Mouse (Mus musculus) adrenal gland, postnatal 14 days (tissue): ENCODE results near the gene Zfpl1. TPM values are rescaled to one million over a fixed set of nuclear protein-coding genes. Genes with fewer than 3 reads are reported as not detected.
"Not testable (repeated sequence)": the region's sequence is repeated elsewhere in the genome, so short reads cannot be mapped to it uniquely, and the experiment has no call there.

ENCODE experiments used
- DNase-seq: peaks from one replicate; pipeline ENCODE4 v3.0.0; 2021; ENCODE audit warnings: mixed read lengths
- total RNA-seq: library from RNA; stranded (reverse); gene quantifications from 2 replicates; pipeline ENCODE4 v1.2.3, GENCODE M21; 2021

Zfpl1 gene
- total RNA-seq, 1 experiment from 2014 or later, result 33.5 TPM

DNA sequence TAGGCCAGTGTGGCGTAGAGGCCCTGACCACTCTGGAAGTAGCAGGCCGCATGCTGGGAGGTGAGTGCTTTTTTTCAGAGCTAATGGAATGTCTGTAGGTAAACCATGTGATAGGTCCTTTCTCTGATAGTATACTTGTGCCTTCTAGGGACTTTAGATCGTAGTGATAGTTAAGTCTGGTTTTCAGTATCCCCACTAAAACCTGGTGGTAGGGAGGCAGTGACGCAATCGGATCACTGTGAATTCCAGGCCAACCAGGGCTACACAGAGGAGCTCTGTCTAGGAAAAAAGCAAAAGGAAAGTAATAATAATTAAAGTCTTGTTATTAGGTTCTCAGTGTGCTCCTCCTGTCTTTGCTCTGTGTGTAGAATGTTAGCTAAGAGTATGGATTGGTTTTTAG lies 26.2 kb downstream of the Zfpl1 start:
- DNase-seq, result peak; percentile 18

DNA sequence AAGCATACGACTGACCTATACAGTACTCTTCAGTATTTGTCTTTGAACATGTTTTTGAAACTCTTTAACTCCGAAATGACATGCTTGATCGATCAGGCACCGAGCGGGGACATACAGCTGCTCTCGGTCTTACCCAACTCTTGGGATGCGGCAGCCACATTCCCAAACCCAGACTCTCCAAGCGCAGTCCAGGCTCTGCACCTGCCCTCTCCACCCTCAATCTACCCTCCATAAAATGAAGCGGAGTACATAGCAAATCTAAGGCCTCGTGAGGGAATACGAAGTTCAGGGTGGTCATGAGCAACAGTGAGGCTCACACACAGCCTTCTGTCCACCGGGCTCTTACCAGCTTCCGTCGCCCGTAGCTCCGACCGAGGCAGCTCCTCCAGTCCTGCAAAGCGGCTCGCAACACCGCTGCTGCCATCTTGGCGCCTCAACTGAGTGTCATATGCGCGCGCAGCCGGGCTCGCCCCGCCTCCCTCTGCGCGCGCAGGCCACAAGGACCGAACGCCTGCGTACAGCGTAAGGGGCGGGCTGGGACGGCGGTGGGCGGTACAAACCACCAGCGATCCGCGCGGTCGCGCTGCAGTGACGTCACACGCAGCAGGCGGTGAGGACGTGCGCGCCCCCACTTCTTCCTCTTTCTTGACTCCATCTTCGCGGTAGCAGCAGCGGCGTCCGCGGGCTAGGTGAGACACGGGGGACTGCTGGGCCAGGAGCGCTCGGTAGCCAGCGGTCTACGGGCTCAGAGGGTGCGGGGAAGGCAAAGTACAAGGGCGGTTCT lies 27.3 kb downstream of the Zfpl1 start, which contains the start of the genes Mrpl49 and Fau:
Gene Mrpl49, minus strand, starts transcription at position 473 of the 784 bp plus-strand sequence.
Gene Fau, plus strand, starts transcription at position 532 of the 784 bp plus-strand sequence.
- peak; percentile 99 for DNase-seq

DNA sequence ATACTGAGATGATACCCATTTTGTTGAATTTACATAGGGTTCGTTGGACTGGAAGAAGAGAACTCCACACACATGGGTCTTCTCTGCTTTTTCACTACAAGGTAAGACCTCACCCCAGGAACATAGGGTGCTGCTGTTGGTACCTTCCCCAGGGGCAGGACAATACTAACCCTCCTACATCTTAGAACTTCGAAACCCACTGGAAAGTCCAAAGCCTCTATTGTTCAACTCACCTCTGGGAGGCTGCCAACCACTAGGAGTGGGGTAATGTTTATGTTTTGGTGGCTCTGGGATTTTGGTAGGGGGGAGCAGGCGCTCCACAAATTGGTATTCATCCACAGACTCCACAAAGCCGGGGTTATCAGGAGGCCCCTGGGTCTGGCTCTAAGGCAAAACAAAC lies 28.1 kb downstream of the Zfpl1 start:
- DNase-seq, result peak; percentile 9

- DNase-seq, result no peak
These were observed 30.5 kb downstream of the Zfpl1 start for GRCm38 (mm10) chr19:6054296-6054695.

GRCm38 (mm10) chr19:6052516-6052915 lies 32.2 kb downstream of the Zfpl1 start:
- DNase-seq, result peak; percentile 58

DNA sequence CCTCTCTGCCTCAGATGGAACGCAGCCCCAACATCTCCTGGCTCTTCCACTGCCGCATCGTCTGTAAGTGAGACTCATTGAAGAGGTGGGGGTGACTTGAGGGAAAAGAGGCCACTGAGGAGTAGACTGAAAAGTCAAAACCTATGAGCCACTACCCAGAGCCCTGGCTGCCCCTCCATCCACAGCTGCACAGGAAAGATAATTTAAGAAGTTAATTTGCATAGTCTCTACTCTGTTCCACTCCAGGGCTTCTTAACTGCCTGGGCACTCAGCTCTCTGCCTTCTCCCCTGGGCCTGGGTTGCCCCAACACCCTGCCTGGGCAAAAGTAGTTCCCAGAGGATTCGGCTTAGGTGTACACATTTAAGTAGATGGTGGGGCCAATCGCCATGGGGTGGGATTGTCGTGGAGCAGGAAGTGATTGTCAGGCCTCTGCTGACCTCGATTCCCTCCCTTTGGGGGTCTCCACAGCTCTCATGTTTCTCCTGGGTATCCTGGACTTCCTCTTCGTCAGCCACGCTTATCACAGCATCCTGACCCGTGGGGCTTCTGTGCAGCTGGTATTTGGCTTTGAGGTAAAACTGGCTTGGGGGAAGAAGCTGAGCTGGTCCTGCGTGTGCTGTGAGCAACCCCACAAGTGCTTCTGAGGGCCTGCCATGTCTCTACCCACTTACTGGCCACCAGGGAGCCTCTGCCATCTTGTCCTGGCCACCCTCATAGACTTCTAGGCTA lies 35.9 kb downstream of the Zfpl1 start:
- no peak for DNase-seq

DNA sequence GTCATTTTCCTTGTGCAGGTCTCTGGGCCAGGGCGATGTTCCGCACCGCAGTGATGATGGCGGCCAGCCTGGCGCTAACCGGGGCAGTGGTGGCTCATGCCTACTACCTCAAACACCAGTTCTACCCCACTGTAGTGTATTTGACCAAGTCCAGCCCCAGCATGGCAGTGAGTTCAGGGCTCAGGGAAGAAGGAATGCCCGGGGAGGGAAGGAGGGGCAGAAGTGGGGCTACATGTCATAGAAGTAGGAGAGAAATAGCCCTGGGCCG lies 36.9 kb downstream of the Zfpl1 start:
- DNase-seq, result no peak

- DNase-seq, result peak; percentile 48
These were observed 37.4 kb downstream of the Zfpl1 start for GRCm38 (mm10) chr19:6047154-6047898.

DNA sequence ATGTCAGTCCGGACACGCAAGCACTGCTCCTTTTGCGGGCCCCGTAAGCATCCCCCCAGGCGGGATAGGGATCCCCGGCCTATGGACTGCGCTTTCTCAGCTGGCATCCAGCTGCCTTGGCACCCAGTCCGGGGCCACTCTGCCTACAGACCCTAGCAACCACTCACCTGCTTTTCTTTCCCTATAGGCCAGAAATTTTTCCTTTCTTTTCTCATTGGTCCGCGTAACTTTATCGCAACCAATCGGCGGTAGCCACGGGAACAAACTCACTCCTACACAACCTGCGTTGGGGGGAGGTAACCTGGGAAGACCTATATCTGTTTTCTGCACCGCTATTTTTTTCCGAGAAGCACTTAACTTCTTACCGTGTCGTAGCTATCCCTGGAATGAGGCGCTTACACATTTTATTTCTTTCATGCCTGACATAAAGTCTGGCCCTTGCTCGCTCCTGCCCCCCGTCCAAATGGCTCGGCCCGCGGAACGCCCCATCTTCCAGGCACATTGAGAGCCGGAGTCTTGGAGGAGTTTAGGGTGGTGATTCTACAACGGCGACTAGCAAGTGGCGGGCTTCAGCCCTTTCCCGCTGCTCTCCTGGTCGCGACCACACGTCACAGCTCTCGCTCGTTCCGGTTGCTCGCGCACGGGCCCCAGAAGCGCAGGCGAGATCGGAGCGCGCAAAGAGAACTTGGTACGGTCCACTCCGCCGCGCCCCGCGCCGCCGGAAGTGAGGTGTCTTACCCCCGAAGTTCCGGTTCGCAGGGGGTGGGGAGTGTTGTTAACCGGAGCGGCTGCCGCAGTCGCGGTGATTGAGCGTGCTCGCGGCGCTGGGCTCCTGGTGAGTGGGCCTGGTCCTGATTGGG lies 38.2 kb downstream of the Zfpl1 start, which contains the start of gene Syvn1:
Gene Syvn1, plus strand, starts transcription at position 283 of the 860 bp plus-strand sequence.
- peak; percentile 94 for DNase-seq

GRCm38 (mm10) chr19:6045366-6046293 lies 39.1 kb downstream of the Zfpl1 start:
- no peak for DNase-seq

DNA sequence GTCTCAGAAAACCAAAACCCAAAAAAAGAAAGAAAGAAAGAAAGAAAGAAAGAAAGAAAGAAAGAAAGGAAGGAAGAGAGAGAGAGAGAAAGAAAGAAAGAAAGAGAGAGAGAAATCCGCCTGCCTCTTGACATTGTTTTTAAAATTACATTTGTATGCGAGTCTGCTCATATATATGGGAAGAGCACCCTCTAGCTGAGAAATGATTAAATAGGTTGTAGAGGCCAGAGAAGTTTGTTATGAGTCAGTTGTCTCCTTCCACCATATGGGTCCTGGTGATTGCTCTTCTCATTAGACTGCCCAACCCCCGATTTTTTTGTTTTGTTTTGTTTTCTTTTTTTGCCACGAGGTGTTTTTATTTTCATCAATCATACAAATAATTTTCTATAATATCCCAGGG lies 40.7 kb downstream of the Zfpl1 start:
- DNase-seq, result not testable (repeated sequence)

DNA sequence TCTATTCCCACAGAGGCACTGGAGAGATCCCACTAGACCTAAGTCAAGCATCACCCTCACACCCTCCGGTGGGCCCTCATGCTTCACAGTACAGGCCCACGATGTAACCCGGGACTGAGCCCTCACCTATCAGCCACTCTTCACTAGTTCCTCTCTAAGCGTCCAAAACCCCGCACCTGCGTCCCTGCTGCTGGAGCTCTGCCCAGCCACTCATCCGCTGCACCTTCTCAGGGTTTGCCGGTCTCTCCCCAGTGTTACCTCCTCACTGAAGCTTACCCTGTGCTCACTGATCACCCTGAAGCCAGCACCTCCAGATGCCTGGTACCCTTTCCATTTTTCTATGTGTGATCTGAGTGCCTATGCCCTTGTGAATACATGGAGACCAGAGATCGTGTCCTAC lies 42.5 kb downstream of the Zfpl1 start:
- no peak for DNase-seq

- no peak for DNase-seq
These were observed 44.8 kb downstream of the Zfpl1 start for GRCm38 (mm10) chr19:6040002-6040401.

- DNase-seq, result no peak
These were observed 46.4 kb downstream of the Zfpl1 start for GRCm38 (mm10) chr19:6038326-6038725.

DNA sequence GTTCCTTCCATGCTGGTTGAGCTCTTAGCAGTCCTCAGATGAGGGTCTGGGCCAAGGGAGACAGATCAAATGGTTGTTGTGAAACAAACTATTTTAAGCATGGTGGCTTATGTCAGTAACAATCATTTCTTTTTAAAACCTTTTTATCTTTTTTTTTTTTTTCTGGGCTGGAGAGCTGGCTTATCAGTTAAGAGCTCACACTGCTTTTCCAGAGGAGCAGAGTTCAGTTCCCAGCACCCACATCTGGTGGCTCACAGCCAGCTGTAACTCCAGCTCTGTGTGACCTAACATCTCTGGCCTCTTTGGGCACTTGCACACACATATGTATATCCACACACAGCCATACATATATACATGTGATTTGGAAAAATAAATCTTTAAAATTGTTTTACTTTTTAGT lies 47.1 kb downstream of the Zfpl1 start:
- no peak for DNase-seq

GRCm38 (mm10) chr19:6035966-6036585 lies 48.7 kb downstream of the Zfpl1 start:
- no peak for DNase-seq
